Mouse (Mus musculus) ovary, adult 10 weeks (tissue): ENCODE measurements around the gene Nup155. TPM values are rescaled to one million over a fixed set of nuclear protein-coding genes. Genes with fewer than 3 reads are reported as not detected.

ENCODE experiments used
- polyA plus RNA-seq: library from polyadenylated mRNA; stranded (reverse); fragments of 350-450 nt; fragmentation: Illumina TruSeq; extraction: RNeasy Lipid Tissue Mini Kit (QIAGEN cat#74804); gene quantifications from one replicate; pipeline ENCODE4 v1.2.3, GENCODE M21; 2014

Gene Nup155
- 41.0 TPM for polyA plus RNA-seq

DNA sequence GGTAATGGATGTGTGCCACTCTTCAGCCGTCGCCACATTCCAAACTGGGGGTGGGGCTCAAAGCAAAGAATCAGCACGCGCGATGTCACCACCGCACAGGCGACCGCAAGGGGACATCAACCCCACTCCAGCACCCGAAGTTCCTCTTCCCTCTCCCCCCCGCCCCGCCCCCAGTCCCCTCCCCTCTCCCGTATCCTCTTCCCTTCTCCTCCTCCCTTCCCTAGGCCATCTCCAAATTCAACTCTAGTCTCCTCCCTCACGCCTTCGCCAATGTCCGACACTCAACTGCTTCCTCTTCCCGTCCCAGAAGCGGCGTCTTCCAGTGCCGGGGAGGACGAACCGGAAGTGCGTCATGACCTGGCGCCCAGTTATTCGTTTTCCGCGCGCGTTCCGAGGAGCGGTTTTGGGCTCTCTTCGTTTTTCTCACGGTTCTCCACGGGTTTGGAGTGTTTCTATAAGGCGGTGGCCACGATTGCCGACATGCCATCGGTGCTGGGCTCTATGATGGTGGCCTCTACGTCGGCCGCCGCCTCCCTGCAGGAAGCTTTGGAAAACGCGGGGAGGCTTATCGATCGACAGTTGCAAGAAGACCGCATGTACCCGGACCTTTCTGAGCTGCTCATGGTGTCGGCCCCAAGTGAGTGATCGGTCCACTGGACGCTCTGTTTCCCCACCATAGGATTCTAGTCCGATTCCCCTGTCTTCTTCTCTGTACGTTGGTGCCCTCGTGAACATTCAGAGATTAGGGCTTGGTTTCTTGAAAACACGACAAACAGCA lies at the start of gene Nup155:
Gene Nup155 (plus strand): TSS at position 308 of the 778 bp plus-strand sequence.

DNA sequence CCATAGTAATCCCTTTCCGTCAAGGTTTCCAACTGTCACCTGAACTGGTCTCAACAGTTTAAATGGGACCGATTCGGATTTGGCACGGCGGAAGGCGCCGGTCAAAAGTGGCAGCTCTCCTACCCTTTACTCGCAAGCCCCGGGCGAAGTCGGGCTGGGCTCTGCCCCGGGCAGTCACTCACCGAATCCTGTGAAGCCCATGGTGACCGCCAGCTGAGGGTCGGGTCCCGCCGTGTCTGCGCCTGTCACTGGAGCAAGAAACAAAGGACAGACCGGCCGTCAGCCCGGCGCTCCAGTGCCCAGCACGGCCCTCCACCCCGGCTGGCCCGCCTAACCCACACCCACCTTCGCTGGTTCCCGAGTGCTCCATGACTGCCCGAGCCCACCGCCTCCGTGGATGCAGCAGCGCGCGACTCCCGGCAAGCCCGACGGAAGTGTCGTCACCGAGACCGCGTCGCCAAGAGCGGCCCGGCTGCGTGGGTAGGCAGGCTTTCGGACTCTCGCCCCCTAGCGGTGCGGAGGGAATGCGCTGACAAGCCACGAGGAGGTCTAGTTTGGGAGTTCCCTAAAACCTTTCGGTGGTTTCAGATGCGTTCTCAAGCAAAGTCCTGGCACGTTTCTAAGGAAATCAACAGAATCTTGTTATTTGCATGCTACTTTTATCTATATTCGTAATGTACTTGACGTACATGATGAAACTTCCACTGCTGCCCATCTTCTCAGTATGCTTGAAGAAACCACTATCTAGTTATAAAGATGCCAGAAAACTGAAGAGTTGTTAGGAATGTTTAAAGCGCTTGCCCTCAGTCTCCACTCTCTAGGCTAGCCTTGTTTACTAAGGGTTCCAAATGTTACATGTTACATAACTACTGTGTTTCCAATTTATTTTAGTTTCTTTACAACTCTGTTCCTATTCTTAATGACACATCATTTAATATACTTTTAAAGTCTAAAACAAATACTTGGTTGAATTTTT lies 10.0 kb upstream of the Nup155 start, which contains the start of gene Wdr70:
Gene Wdr70 (minus strand): TSS at position 436 of the 976 bp plus-strand sequence.

DNA sequence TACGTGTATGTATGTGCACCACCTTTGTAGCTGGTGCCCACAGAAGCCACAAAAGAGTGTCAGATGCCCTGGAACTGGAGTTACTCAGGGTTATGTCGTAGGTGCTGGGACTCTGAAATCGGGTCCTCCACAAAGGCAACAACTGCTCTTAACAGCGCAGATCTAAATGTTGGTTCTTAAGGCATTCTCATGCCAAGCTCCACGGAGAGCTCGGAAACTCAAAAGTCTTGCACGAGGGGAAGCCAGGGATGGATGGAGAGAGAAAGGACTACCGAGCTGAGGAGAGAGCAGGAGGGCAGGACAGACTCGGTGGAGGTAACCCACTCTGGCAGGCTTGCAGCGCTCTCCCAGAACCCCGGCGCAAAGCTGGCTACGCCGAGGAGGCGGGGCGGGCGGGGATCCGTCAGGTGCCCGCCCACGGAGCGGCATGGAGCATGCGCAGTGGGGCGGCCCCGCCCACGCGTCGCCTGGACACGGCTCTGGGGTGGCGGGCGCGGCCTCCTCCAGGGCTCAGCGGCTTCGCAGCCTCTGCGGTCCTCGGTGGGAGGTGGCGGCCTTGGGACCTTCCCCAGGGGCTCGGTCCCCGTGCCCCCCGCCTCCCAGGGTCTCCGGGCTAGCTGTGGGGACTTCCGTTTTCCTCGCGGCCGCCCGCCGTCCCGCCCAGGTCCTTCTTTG lies 59.7 kb downstream of the Nup155 start, which contains the start of gene Cplane1:
Gene Cplane1 (plus strand): TSS at position 516 of the 675 bp plus-strand sequence.

Other genes with a start within 250 kb of the Nup155 start
- gene Wdr70, start 10.1 kb upstream of the Nup155 start, polyA plus RNA-seq = 40.1 TPM
- gene Cplane1, start 59.8 kb downstream of the Nup155 start, polyA plus RNA-seq = 31.3 TPM